Comparison of ENCODE assay signal across 25 mouse cellular contexts in the genomic region with DNA sequence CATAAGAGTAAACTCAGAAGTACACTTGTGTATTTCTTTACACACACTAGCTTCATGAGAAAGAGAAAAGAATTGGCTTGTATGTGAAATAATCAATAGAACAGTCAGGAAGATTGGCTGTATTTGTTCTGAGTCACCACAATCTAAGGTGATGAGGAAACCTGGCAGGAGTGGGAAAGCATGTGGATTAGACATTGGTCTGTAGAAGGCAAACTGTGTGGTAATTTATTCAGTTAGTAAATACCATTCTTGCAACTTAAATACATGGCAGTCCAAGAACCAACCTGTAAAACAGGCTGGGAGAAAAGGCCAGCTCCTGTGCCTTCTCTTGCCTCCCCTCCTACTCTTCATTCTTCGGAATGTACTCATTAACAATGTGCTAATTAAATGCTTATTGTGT. TPM values are rescaled to one million over a fixed set of nuclear protein-coding genes. Genes with fewer than 3 reads are reported as not detected.
"Had no signal": no experiment of that assay in that cellular context is flagged by ENCODE, and none has a peak within 500 bp of the region (broad histone marks: within the 10 kb centered on the region; RNA-seq: fewer than 3 reads in every experiment).

No protein-coding gene starts in this region.

- H3K4me1 ChIP-seq: hindbrain, embryonic 10.5 days; hindbrain, embryonic 12.5 days; intestine, embryonic 15.5 days; limb, embryonic 10.5 days; limb, embryonic 12.5 days; liver, embryonic 12.5 days had no signal

- H3K27ac ChIP-seq: heart, adult 2 months; hindbrain, embryonic 10.5 days; hindbrain, embryonic 12.5 days; hindbrain, embryonic 14.5 days; intestine, embryonic 15.5 days; layer of hippocampus, adult 2 months; left cerebral cortex, adult 2 months; limb, embryonic 10.5 days; limb, embryonic 12.5 days; liver, embryonic 12.5 days; liver, embryonic 14.5 days had no signal

- H3K9me3 ChIP-seq: hindbrain, embryonic 10.5 days; hindbrain, embryonic 12.5 days; intestine, embryonic 15.5 days; limb, embryonic 10.5 days; limb, embryonic 12.5 days; liver, embryonic 12.5 days had no signal

- H3K4me2 ChIP-seq: heart, embryonic 11.5 days; hindbrain, embryonic 12.5 days; hindbrain, embryonic 14.5 days; intestine, embryonic 15.5 days; limb, embryonic 12.5 days; liver, embryonic 12.5 days had no signal

- H3K36me3 ChIP-seq: hindbrain, embryonic 10.5 days; hindbrain, embryonic 12.5 days; intestine, embryonic 15.5 days; limb, embryonic 10.5 days; limb, embryonic 12.5 days; liver, embryonic 12.5 days had no signal

- H3K4me3 ChIP-seq: heart, adult 2 months; hindbrain, embryonic 10.5 days; hindbrain, embryonic 12.5 days; intestine, embryonic 15.5 days; layer of hippocampus, adult 2 months; left cerebral cortex, adult 2 months; limb, embryonic 10.5 days; limb, embryonic 12.5 days; liver, embryonic 12.5 days had no signal

- H3K9ac ChIP-seq: hindbrain, embryonic 12.5 days; hindbrain, embryonic 14.5 days; intestine, embryonic 15.5 days; limb, embryonic 12.5 days; liver, embryonic 12.5 days; liver, embryonic 14.5 days had no signal

- DNase-seq: gastrocnemius, postnatal 14 days; gastrocnemius, postnatal 36 days; heart, adult 2 months; heart, postnatal 10 days; heart, postnatal 4 days; kidney, adult 18-20 months; kidney, adult 8-10 months; kidney, postnatal 10 days; kidney, postnatal 25 days; kidney, postnatal 4 days had no signal

- H3K27me3 ChIP-seq: hindbrain, embryonic 12.5 days; intestine, embryonic 15.5 days; limb, embryonic 12.5 days; liver, embryonic 12.5 days had no signal

- ATAC-seq: hindbrain, embryonic 16.5 days; inflammation-experienced regulatory T-cells, adult 6 months; intestine, embryonic 15.5 days; intestine, postnatal 0 days; liver, embryonic 12.5 days had no signal

RNA-seq across cellular contexts. Expression of gene Lrrc9, which starts 25.6 kb away (rescaled TPM):
- polyA plus RNA-seq: inflammation-experienced regulatory T-cells, adult 6 months had no signal

RNA-seq across cellular contexts. Expression of gene Rtn1, which starts 58.4 kb away (rescaled TPM):
- total RNA-seq: granulocyte monocyte progenitor cell, adult 5-6 weeks had no signal
